9 mouse cellular contexts compared by ENCODE assay signal in genomic region chr16:85139178-85139604, GRCm38 (mm10). TPM values are rescaled to one million over a fixed set of nuclear protein-coding genes. Genes with fewer than 3 reads are reported as not detected.
DNase-seq lines count a peak whose midpoint lies in the region; ATAC-seq and TF ChIP-seq lines count a peak whose summit lies in the region.
"Had no signal": no experiment of that assay in that cellular context is flagged by ENCODE, and none has a peak within 500 bp of the region (broad histone marks: within the 10 kb centered on the region; RNA-seq: fewer than 3 reads in every experiment).

No protein-coding gene starts in this region.

- H3K36me3 ChIP-seq in forebrain, embryonic 12.5 days (replicated peaks) = no peaks in the 10 kb centered on the region
- no peaks in the 10 kb centered on the region for H3K36me3 ChIP-seq in limb, embryonic 12.5 days
- H3K36me3 ChIP-seq in neural tube, embryonic 12.5 days = no peaks in the 10 kb centered on the region

- no peaks in the 10 kb centered on the region for H3K27me3 ChIP-seq in forebrain, embryonic 12.5 days
- no peaks in the 10 kb centered on the region for H3K27me3 ChIP-seq in limb, embryonic 12.5 days
- no peaks in the 10 kb centered on the region for H3K27me3 ChIP-seq in neural tube, embryonic 12.5 days (replicated peaks)

- no peaks in the 10 kb centered on the region for H3K9me3 ChIP-seq in forebrain, embryonic 12.5 days
- no peaks in the 10 kb centered on the region for H3K9me3 ChIP-seq in limb, embryonic 12.5 days
- H3K9me3 ChIP-seq in neural tube, embryonic 12.5 days = no peaks in the 10 kb centered on the region

- WGBS in forebrain, embryonic 12.5 days = 32% methylated on average over 9 of the region's 9 CpGs
- WGBS in limb, embryonic 12.5 days = 37% methylated on average over 9 of the region's 9 CpGs
- WGBS in neural tube, embryonic 12.5 days = 18% methylated on average over 9 of the region's 9 CpGs

- no peak for DNase-seq in layer of hippocampus, adult 2 months (ENCODE audit: low spot score in 2 of 2)
- no peak for DNase-seq in layer of hippocampus, adult 8-10 months (ENCODE audit: low spot score in 2 of 2)
- DNase-seq in urinary bladder, adult 2 months (ENCODE audit: low spot score) = no peak
- DNase-seq in yolk sac, embryonic 10.5 days (ENCODE audit: low spot score) = no peak
- DNase-seq: gastrocnemius, postnatal 25 days; lung, adult 18-20 months had no signal

- H3K27ac ChIP-seq in layer of hippocampus, adult 2 months = peak overlapping the region; percentile 51
- H3K27ac ChIP-seq in forebrain, embryonic 12.5 days = peak overlapping the region; percentile 65
- 0 out of 2 replicates have a peak overlapping the region, but pooled peaks have one; percentile 29 for H3K27ac ChIP-seq in limb, embryonic 12.5 days
- H3K27ac ChIP-seq in neural tube, embryonic 12.5 days = no peak overlapping the region

- peaks cover 15% of the 10 kb centered on the region for H3K4me1 ChIP-seq in forebrain, embryonic 12.5 days
- H3K4me1 ChIP-seq in limb, embryonic 12.5 days (replicated peaks) = peaks cover 25% of the 10 kb centered on the region
- peaks cover 14% of the 10 kb centered on the region for H3K4me1 ChIP-seq in neural tube, embryonic 12.5 days

- H3K4me3 ChIP-seq in layer of hippocampus, adult 2 months = no peak overlapping the region
- no peak overlapping the region for H3K4me3 ChIP-seq in forebrain, embryonic 12.5 days (replicated peaks)
- no peak overlapping the region for H3K4me3 ChIP-seq in limb, embryonic 12.5 days (replicated peaks)
- H3K4me3 ChIP-seq in neural tube, embryonic 12.5 days = no peak overlapping the region

- ATAC-seq in forebrain, embryonic 12.5 days (ENCODE audit: low FRiP score) = peak; percentile 61; the same call in 1 of the 2 replicates
- ATAC-seq in limb, embryonic 12.5 days (ENCODE audit: insufficient number of reproducible peaks, insufficient read depth, low FRiP score, low TSS enrichment, low read depth) = no peak
- peak; percentile 94 for ATAC-seq in neural tube, embryonic 12.5 days (ENCODE audit: low FRiP score, low read depth)

- TF ChIP-seq CTCF in layer of hippocampus, adult 2 months (conservative IDR thresholded peaks at IDR 0.05) = no peak

- peak overlapping the region; percentile 13; the same call in 1 of the 2 replicates for H3K4me2 ChIP-seq in forebrain, embryonic 12.5 days
- no peak overlapping the region; the same call in 1 of the 2 replicates for H3K4me2 ChIP-seq in limb, embryonic 12.5 days
- H3K4me2 ChIP-seq in neural tube, embryonic 12.5 days (replicated peaks) = peak overlapping the region; percentile 32

- no peak overlapping the region for H3K9ac ChIP-seq in forebrain, embryonic 12.5 days
- H3K9ac ChIP-seq in limb, embryonic 12.5 days (replicated peaks) = no peak overlapping the region
- no peak overlapping the region for H3K9ac ChIP-seq in neural tube, embryonic 12.5 days

RNA-seq across cellular contexts. Expression of gene App, which starts 34.4 kb away (rescaled TPM):
- total RNA-seq in layer of hippocampus, adult 2 months (2021) = 1,000 to 10,000 TPM; 1,175 to 1,228 TPM
- total RNA-seq in layer of hippocampus, adult 8-10 months (2022) = 1,000 to 10,000 TPM; 1,204 to 1,249 (median 1,228) TPM
- 166 and 171 TPM in 2 replicates for polyA plus RNA-seq in forebrain, embryonic 12.5 days (2016; fragmentation: Nextera tagmentation; extraction: Ambion mirVana)
- 122 and 134 TPM in 2 replicates for polyA plus RNA-seq in limb, embryonic 12.5 days (2016; fragmentation: Nextera tagmentation; extraction: Ambion mirVana)
- 292 and 323 TPM in 2 replicates for polyA plus RNA-seq in neural tube, embryonic 12.5 days (2016; fragmentation: Nextera tagmentation; extraction: Ambion mirVana)
- 341 and 459 TPM in 2 replicates for polyA plus RNA-seq in urinary bladder, adult 2 months (2012; rRNA removed)
